Mouse (Mus musculus) cortical plate, adult 2 months (tissue): ENCODE results near the gene Sertad4.

Experiments used
- CTCF ChIP-seq: fragments of 200-500 bp; IDR thresholded peaks from 2 replicates; pipeline ENCODE4 v1.5.1; 2011; ENCODE audit warnings: mild to moderate bottlenecking, control low read depth, low read length; ENCODE audit not compliant: insufficient read depth; ENCODE audit errors: extremely low read depth
- POLR2A ChIP-seq: fragments of 200-500 bp; IDR thresholded peaks from 2 replicates; pipeline ENCODE4 v1.6.1; 2011; ENCODE audit warnings: mild to moderate bottlenecking, low read length, control low read depth; ENCODE audit not compliant: insufficient read depth; ENCODE audit errors: extremely low read depth

- TF ChIP-seq CTCF (no peak), POLR2A (no peak)
These were observed 3.9 kb downstream of the Sertad4 start for GRCm38 (mm10) chr1:192851640-192852039.
